Mouse (Mus musculus) megakaryocyte, embryonic 14.5 days (primary cell): ENCODE measurements around the gene Bloc1s1. TPM values are rescaled to one million over a fixed set of nuclear protein-coding genes. Genes with fewer than 3 reads are reported as not detected.

Experiments used
- H3K27me3 ChIP-seq: replicated peaks from 2 replicates; pipeline ENCODE3; 2012; ENCODE audit warnings: inconsistent platforms
- H3K36me3 ChIP-seq: replicated peaks from 2 replicates; pipeline ENCODE3; 2012; ENCODE audit warnings: low read length, inconsistent platforms, mixed read lengths
- H3K4me1 ChIP-seq: 2 replicates; pipeline ENCODE4 v1.6.1; 2012; ENCODE audit warnings: inconsistent platforms
- H3K4me3 ChIP-seq: replicated peaks from 2 replicates; pipeline ENCODE3; 2012; ENCODE audit warnings: moderate library complexity, mild to moderate bottlenecking, inconsistent platforms
- H3K9me3 ChIP-seq: 2 replicates; pipeline ENCODE4 v1.6.1; 2012; ENCODE audit warnings: inconsistent platforms
- FLI1 ChIP-seq: IDR thresholded peaks from 2 replicates; pipeline ENCODE4 v1.6.1; 2012; ENCODE audit warnings: low read length, inconsistent platforms, mixed read lengths
- GATA1 ChIP-seq: IDR thresholded peaks from 3 replicates; pipeline ENCODE4 v1.6.1; 2012; ENCODE audit warnings: mixed read lengths, low read length, inconsistent platforms, borderline replicate concordance
- polyA plus RNA-seq: library from polyadenylated mRNA; stranded (reverse); fragments of >175 nt; gene quantifications from 2 replicates; pipeline ENCODE4 v1.2.3, GENCODE M21; 2012; ENCODE audit warnings: low replicate concordance; ENCODE audit not compliant: insufficient read depth

Bloc1s1 gene
- polyA plus RNA-seq, 1 experiment, result 587 TPM

GRCm38 (mm10) chr10:128933574-128933973 is 9.7 kb upstream of the Bloc1s1 start, which contains the start of gene Itga7:
TSS of gene Itga7 (plus strand) at chr10:128933818.
- Histone ChIP-seq H3K36me3 (no peaks in the 10 kb centered on the region), H3K27me3 (peaks cover 72% of the 10 kb centered on the region), H3K4me3 (peak within 1 kb of the TSS; percentile 80), H3K9me3 (no peaks in the 10 kb centered on the region), H3K4me1 (peaks cover 67% of the 10 kb centered on the region)
- TF ChIP-seq GATA1 (no peak), FLI1 (no peak)

- H3K9me3 ChIP-seq, result no peaks in the 10 kb centered on the region
- peaks cover 73% of the 10 kb centered on the region for H3K27me3 ChIP-seq
- peaks cover 64% of the 10 kb centered on the region for H3K4me1 ChIP-seq
- H3K36me3 ChIP-seq, result no peaks in the 10 kb centered on the region
- H3K4me3 ChIP-seq, result no peak overlapping the region
- TF ChIP-seq FLI1 (no peak), GATA1 (no peak)
These were observed 7.6 kb upstream of the Bloc1s1 start for GRCm38 (mm10) chr10:128931441-128931840.

- TF ChIP-seq GATA1 (no peak), FLI1 (no peak)
- Histone ChIP-seq H3K4me3 (no peak overlapping the region), H3K36me3 (no peaks in the 10 kb centered on the region), H3K27me3 (peaks cover 58% of the 10 kb centered on the region), H3K9me3 (no peaks in the 10 kb centered on the region), H3K4me1 (peaks cover 49% of the 10 kb centered on the region)
These were observed 6.0 kb upstream of the Bloc1s1 start for GRCm38 (mm10) chr10:128929638-128930378.

GRCm38 (mm10) chr10:128928356-128928755 is 4.5 kb upstream of the Bloc1s1 start:
- Histone ChIP-seq H3K4me1 (peaks cover 48% of the 10 kb centered on the region), H3K4me3 (no peak overlapping the region), H3K27me3 (peaks cover 43% of the 10 kb centered on the region), H3K9me3 (no peaks in the 10 kb centered on the region), H3K36me3 (no peaks in the 10 kb centered on the region)
- TF ChIP-seq GATA1 (no peak), FLI1 (no peak)

GRCm38 (mm10) chr10:128923013-128923691 is 683 bp downstream of the Bloc1s1 start:
- H3K36me3 ChIP-seq, result peaks cover 37% of the 10 kb centered on the region

GRCm38 (mm10) chr10:128922822-128923012 is 1.1 kb downstream of the Bloc1s1 start, which contains the start of gene Rdh5:
TSS of gene Rdh5 (minus strand) at chr10:128922888.
- Histone ChIP-seq H3K4me3 (peak within 1 kb of the TSS; percentile 93), H3K9me3 (no peaks in the 10 kb centered on the region), H3K27me3 (peaks cover 2% of the 10 kb centered on the region), H3K4me1 (peaks cover 65% of the 10 kb centered on the region), H3K36me3 (peaks cover 41% of the 10 kb centered on the region)
- TF ChIP-seq GATA1 (no peak), FLI1 (no peak)

More at GRCm38 (mm10) chr10:128923013-128923691, 683 bp downstream of the Bloc1s1 start:
- peaks cover 65% of the 10 kb centered on the region for H3K4me1 ChIP-seq
- peak overlapping the region; percentile 93 for H3K4me3 ChIP-seq
- H3K9me3 ChIP-seq, result no peaks in the 10 kb centered on the region
- TF ChIP-seq FLI1, result no peak
- no peak for TF ChIP-seq GATA1
- peaks cover 7% of the 10 kb centered on the region for H3K27me3 ChIP-seq

- H3K9me3 ChIP-seq, result no peaks in the 10 kb centered on the region
- TF ChIP-seq GATA1 (no peak), FLI1 (no peak)
- peaks cover 71% of the 10 kb centered on the region for H3K4me1 ChIP-seq
- H3K36me3 ChIP-seq, result peaks cover 47% of the 10 kb centered on the region
- H3K4me3 ChIP-seq, result peak overlapping the region; percentile 93
- no peaks in the 10 kb centered on the region for H3K27me3 ChIP-seq
These were observed 1.7 kb downstream of the Bloc1s1 start for GRCm38 (mm10) chr10:128921883-128922821.

- Histone ChIP-seq H3K36me3 (peaks cover 56% of the 10 kb centered on the region), H3K27me3 (no peaks in the 10 kb centered on the region), H3K4me3 (peak overlapping the region; percentile 23), H3K9me3 (no peaks in the 10 kb centered on the region), H3K4me1 (peaks cover 76% of the 10 kb centered on the region)
- TF ChIP-seq GATA1 (no peak), FLI1 (no peak)
These were observed 2.6 kb downstream of the Bloc1s1 start for GRCm38 (mm10) chr10:128921251-128921650.

- Histone ChIP-seq H3K27me3 (no peaks in the 10 kb centered on the region), H3K4me3 (no peak overlapping the region), H3K9me3 (no peaks in the 10 kb centered on the region), H3K36me3 (peaks cover 59% of the 10 kb centered on the region), H3K4me1 (peaks cover 76% of the 10 kb centered on the region)
- TF ChIP-seq GATA1 (no peak), FLI1 (no peak)
These were observed 3.1 kb downstream of the Bloc1s1 start for GRCm38 (mm10) chr10:128920736-128921161.
